Mouse (Mus musculus): ENCODE data around the gene Clcnkb. TPM values are rescaled to one million over a fixed set of nuclear protein-coding genes. Genes with fewer than 3 reads are reported as not detected.

Clcnkb gene
- polyA plus RNA-seq, 1 experiment from 2014 or later = not detected

GRCm38 (mm10) chr4:141439083-141439803 is 23.4 kb upstream of the Clcnkb start:
- Histone ChIP-seq H3K27ac (ENCODE audit: low read depth, low read length) (no peak overlapping the region), H3K4me3 (ENCODE audit: low read depth, low read length) (no peak overlapping the region), H3K4me1 (replicated peaks; ENCODE audit: control insufficient read depth, insufficient read depth, low read length) (no peaks in the 10 kb centered on the region), H3K27me3 (replicated peaks; ENCODE audit: control insufficient read depth, insufficient read depth, low read length) (no peaks in the 10 kb centered on the region), H3K9me3 (ENCODE audit: control insufficient read depth) (no peaks in the 10 kb centered on the region), H3K4me2 (replicated peaks; ENCODE audit: low read depth) (no peak overlapping the region), H3K36me3 (ENCODE audit: control insufficient read depth, insufficient read depth) (no peaks in the 10 kb centered on the region), H3K9ac (ENCODE audit: low read depth, low read length) (no peak overlapping the region)
- no peak for ATAC-seq
- 57% methylated on average over 12 of the region's 12 CpGs for WGBS
- no peak for TF ChIP-seq CTCF (IDR thresholded peaks at IDR 0.05; ENCODE audit: low read depth)

GRCm38 (mm10) chr4:141435974-141436373 is 20.2 kb upstream of the Clcnkb start, which contains the start of gene Srarp:
Gene Srarp, minus strand, starts transcription at chr4:141436105.
- H3K27me3 ChIP-seq (replicated peaks; ENCODE audit: control insufficient read depth, insufficient read depth, low read length) = no peaks in the 10 kb centered on the region
- H3K36me3 ChIP-seq (ENCODE audit: control insufficient read depth, insufficient read depth) = no peaks in the 10 kb centered on the region
- no peak within 1 kb of the TSS for H3K4me3 ChIP-seq (ENCODE audit: low read depth, low read length)
- no peak within 1 kb of the TSS for H3K4me2 ChIP-seq (replicated peaks; ENCODE audit: low read depth)
- no peak for TF ChIP-seq CTCF (IDR thresholded peaks at IDR 0.05; ENCODE audit: low read depth)
- no peaks in the 10 kb centered on the region for H3K4me1 ChIP-seq (replicated peaks; ENCODE audit: control insufficient read depth, insufficient read depth, low read length)
- no peak within 1 kb of the TSS for H3K9ac ChIP-seq (ENCODE audit: low read depth, low read length)
- no peaks in the 10 kb centered on the region for H3K9me3 ChIP-seq (ENCODE audit: control insufficient read depth)
- WGBS = 81% methylated on average over 1 of the region's 1 CpGs
- no peak within 1 kb of the TSS for H3K27ac ChIP-seq (ENCODE audit: low read depth, low read length)
- no peak for ATAC-seq

GRCm38 (mm10) chr4:141433191-141433590 is 17.4 kb upstream of the Clcnkb start:
- Histone ChIP-seq H3K36me3 (ENCODE audit: control insufficient read depth, insufficient read depth) (no peaks in the 10 kb centered on the region), H3K4me1 (replicated peaks; ENCODE audit: control insufficient read depth, insufficient read depth, low read length) (no peaks in the 10 kb centered on the region), H3K9me3 (ENCODE audit: control insufficient read depth) (no peaks in the 10 kb centered on the region), H3K4me2 (replicated peaks; ENCODE audit: low read depth) (no peak overlapping the region), H3K4me3 (ENCODE audit: low read depth, low read length) (no peak overlapping the region), H3K27ac (ENCODE audit: low read depth, low read length) (no peak overlapping the region), H3K27me3 (replicated peaks; ENCODE audit: control insufficient read depth, insufficient read depth, low read length) (no peaks in the 10 kb centered on the region), H3K9ac (ENCODE audit: low read depth, low read length) (no peak overlapping the region)
- 84% methylated on average over 18 of the region's 18 CpGs for WGBS
- no peak for ATAC-seq
- TF ChIP-seq CTCF (IDR thresholded peaks at IDR 0.05; ENCODE audit: low read depth) = no peak

GRCm38 (mm10) chr4:141432666-141433065 is 16.9 kb upstream of the Clcnkb start:
- Histone ChIP-seq H3K36me3 (ENCODE audit: control insufficient read depth, insufficient read depth) (no peaks in the 10 kb centered on the region), H3K4me1 (replicated peaks; ENCODE audit: control insufficient read depth, insufficient read depth, low read length) (no peaks in the 10 kb centered on the region), H3K4me3 (ENCODE audit: low read depth, low read length) (no peak overlapping the region), H3K27me3 (replicated peaks; ENCODE audit: control insufficient read depth, insufficient read depth, low read length) (no peaks in the 10 kb centered on the region), H3K4me2 (replicated peaks; ENCODE audit: low read depth) (no peak overlapping the region), H3K27ac (ENCODE audit: low read depth, low read length) (no peak overlapping the region), H3K9me3 (ENCODE audit: control insufficient read depth) (no peaks in the 10 kb centered on the region), H3K9ac (ENCODE audit: low read depth, low read length) (no peak overlapping the region)
- TF ChIP-seq CTCF (IDR thresholded peaks at IDR 0.05; ENCODE audit: low read depth) = no peak
- WGBS = 59% methylated on average over 14 of the region's 14 CpGs
- ATAC-seq = no peak

- no peaks in the 10 kb centered on the region for H3K36me3 ChIP-seq (ENCODE audit: control insufficient read depth, insufficient read depth)
- peak; percentile 91 for TF ChIP-seq CTCF (IDR thresholded peaks at IDR 0.05; ENCODE audit: low read depth)
- no peak for ATAC-seq
- H3K27ac ChIP-seq (ENCODE audit: low read depth, low read length) = no peak overlapping the region
- no peaks in the 10 kb centered on the region for H3K9me3 ChIP-seq (ENCODE audit: control insufficient read depth)
- no peak overlapping the region for H3K9ac ChIP-seq (ENCODE audit: low read depth, low read length)
- H3K4me3 ChIP-seq (ENCODE audit: low read depth, low read length) = no peak overlapping the region
- no peaks in the 10 kb centered on the region for H3K27me3 ChIP-seq (replicated peaks; ENCODE audit: control insufficient read depth, insufficient read depth, low read length)
- 0 out of 2 replicates have a peak, but pooled peaks cover under 1% of the 10 kb centered on the region for H3K4me1 ChIP-seq (replicated peaks; ENCODE audit: control insufficient read depth, insufficient read depth, low read length)
- 41% methylated on average over 9 of the region's 9 CpGs for WGBS
- no peak overlapping the region for H3K4me2 ChIP-seq (replicated peaks; ENCODE audit: low read depth)
Observed at GRCm38 (mm10) chr4:141430997-141431396, 15.2 kb upstream of the Clcnkb start.

- H3K9ac ChIP-seq (ENCODE audit: low read depth, low read length) = no peak overlapping the region
- no peak overlapping the region for H3K4me2 ChIP-seq (replicated peaks; ENCODE audit: low read depth)
- H3K27me3 ChIP-seq (replicated peaks; ENCODE audit: control insufficient read depth, insufficient read depth, low read length) = no peaks in the 10 kb centered on the region
- TF ChIP-seq CTCF (IDR thresholded peaks at IDR 0.05; ENCODE audit: low read depth) = peak; percentile 83
- H3K27ac ChIP-seq (ENCODE audit: low read depth, low read length) = no peak overlapping the region
- no peaks in the 10 kb centered on the region for H3K9me3 ChIP-seq (ENCODE audit: control insufficient read depth)
- 60% methylated on average over 9 of the region's 9 CpGs for WGBS
- H3K36me3 ChIP-seq (ENCODE audit: control insufficient read depth, insufficient read depth) = no peaks in the 10 kb centered on the region
- peaks cover 8% of the 10 kb centered on the region; the same call in 1 of the 2 replicates for H3K4me1 ChIP-seq (replicated peaks; ENCODE audit: control insufficient read depth, insufficient read depth, low read length)
- no peak for ATAC-seq
- no peak overlapping the region for H3K4me3 ChIP-seq (ENCODE audit: low read depth, low read length)
Observed at GRCm38 (mm10) chr4:141429847-141430246, 14.0 kb upstream of the Clcnkb start.

All from intestine, postnatal 0 days (tissue).